9 mouse cellular contexts compared by ENCODE assay signal in genomic region chr1:184999780-185000599, GRCm38 (mm10). TPM values are rescaled to one million over a fixed set of nuclear protein-coding genes. Genes with fewer than 3 reads are reported as not detected.
A peak's percentile ranks its signal among the peaks of the same experiment; 100 is the strongest.
DNase-seq lines count a peak whose midpoint lies in the region; ATAC-seq and TF ChIP-seq lines count a peak whose summit lies in the region.
"Had no signal": no experiment of that assay in that cellular context is flagged by ENCODE, and none has a peak within 500 bp of the region (broad histone marks: within the 10 kb centered on the region; RNA-seq: fewer than 3 reads in every experiment).

No protein-coding gene starts in this region.

- H3K4me1 ChIP-seq in forebrain, embryonic 14.5 days (ENCODE audit: control insufficient read depth, insufficient read depth, low read length), result peaks cover 15% of the 10 kb centered on the region
- H3K4me1 ChIP-seq in hindbrain, embryonic 10.5 days (replicated peaks), result peaks cover 31% of the 10 kb centered on the region
- peaks cover 36% of the 10 kb centered on the region for H3K4me1 ChIP-seq in midbrain, embryonic 10.5 days
- H3K4me1 ChIP-seq in small intestine, adult 2 months (ENCODE audit: control insufficient read depth, insufficient read depth, insufficient read length, low read length), result peaks cover 3% of the 10 kb centered on the region; the same call in 1 of the 2 replicates

- no peaks in the 10 kb centered on the region for H3K9me3 ChIP-seq in forebrain, embryonic 14.5 days (replicated peaks; ENCODE audit: control insufficient read depth, low read length)
- H3K9me3 ChIP-seq in hindbrain, embryonic 10.5 days, result no peaks in the 10 kb centered on the region
- H3K9me3 ChIP-seq in midbrain, embryonic 10.5 days (replicated peaks), result no peaks in the 10 kb centered on the region

- peak overlapping the region; percentile 93 for H3K27ac ChIP-seq in forebrain, embryonic 14.5 days (ENCODE audit: low read depth, low read length)
- peak overlapping the region; percentile 94 for H3K27ac ChIP-seq in hindbrain, embryonic 10.5 days
- peak overlapping the region; percentile 91 for H3K27ac ChIP-seq in left cerebral cortex, adult 2 months
- peak overlapping the region; percentile 94 for H3K27ac ChIP-seq in midbrain, embryonic 10.5 days (replicated peaks)
- no peak overlapping the region; the same call in 1 of the 2 replicates for H3K27ac ChIP-seq in small intestine, adult 2 months (ENCODE audit: insufficient read depth, low read depth, low read length)

- peak; percentile 56 for DNase-seq in NIH3T3 (ENCODE audit: low read depth)
- peak; percentile 63 for DNase-seq in cerebellum, adult 11 months
- DNase-seq in forebrain, embryonic 14.5 days (ENCODE audit: low spot score), result peak; percentile 86
- DNase-seq in hindbrain, embryonic 10.5 days (ENCODE audit: low spot score), result peak; percentile 53
- DNase-seq in left cerebral cortex, adult 2 months (ENCODE audit: extremely low spot score in 1 of 2, low spot score in 2 of 2), result peak; percentile 70 to 73
- peak; percentile 66 for DNase-seq in midbrain, embryonic 10.5 days (ENCODE audit: low spot score)
- no peak for DNase-seq in thymus, postnatal 25 days

- H3K9ac ChIP-seq in forebrain, embryonic 14.5 days (ENCODE audit: low read length), result peak overlapping the region; percentile 97

- intact Hi-C loops in left cerebral cortex, adult 2 months (cut with DNase I), result loop anchor here (2.0 to 5.0 kb wide), 2 partner anchors 78 to 187 kb away; no protein-coding TSS in a partner anchor

- TF ChIP-seq CTCF in left cerebral cortex, adult 2 months (IDR thresholded peaks at IDR 0.05), result no peak
- no peak for TF ChIP-seq CTCF in small intestine, adult 2 months (IDR thresholded peaks at IDR 0.05; ENCODE audit: extremely low read depth, insufficient read length, insufficient replicate concordance, low read depth, low read length)

- TF ChIP-seq POLR2A in small intestine, adult 2 months (IDR thresholded peaks at IDR 0.05; ENCODE audit: low read depth, low read length), result no peak

- ATAC-seq in forebrain, embryonic 14.5 days, result peak; percentile 86

- peak overlapping the region; percentile 74 for H3K4me2 ChIP-seq in forebrain, embryonic 14.5 days (ENCODE audit: low read length)

- H3K27me3 ChIP-seq in forebrain, embryonic 14.5 days (replicated peaks; ENCODE audit: control insufficient read depth, insufficient read depth, low read length), result no peaks in the 10 kb centered on the region
- peaks cover 14% of the 10 kb centered on the region for H3K27me3 ChIP-seq in hindbrain, embryonic 10.5 days (ENCODE audit: insufficient read depth, poor library complexity, severe bottlenecking)
- peaks cover 14% of the 10 kb centered on the region for H3K27me3 ChIP-seq in midbrain, embryonic 10.5 days (ENCODE audit: low read depth, poor library complexity, severe bottlenecking)
- peaks cover 28% of the 10 kb centered on the region for H3K27me3 ChIP-seq in small intestine, adult 2 months (ENCODE audit: control insufficient read depth, insufficient read depth, low read length)

- H3K4me3 ChIP-seq in forebrain, embryonic 14.5 days (ENCODE audit: low read depth, low read length), result peak overlapping the region; percentile 91
- peak overlapping the region; percentile 89 for H3K4me3 ChIP-seq in hindbrain, embryonic 10.5 days
- H3K4me3 ChIP-seq in left cerebral cortex, adult 2 months, result peak overlapping the region; percentile 56
- peak overlapping the region; percentile 95 for H3K4me3 ChIP-seq in midbrain, embryonic 10.5 days
- peak overlapping the region; percentile 50 for H3K4me3 ChIP-seq in small intestine, adult 2 months (ENCODE audit: low read depth, low read length)

- WGBS in forebrain, embryonic 14.5 days, result 1% methylated on average over 31 of the region's 65 CpGs
- 9% methylated on average over 65 of the region's 65 CpGs for WGBS in hindbrain, embryonic 10.5 days
- WGBS in midbrain, embryonic 10.5 days, result 18% methylated on average over 65 of the region's 65 CpGs
- 15% methylated on average over 65 of the region's 65 CpGs for WGBS in small intestine, adult 2 months

- H3K36me3 ChIP-seq in forebrain, embryonic 14.5 days (ENCODE audit: control insufficient read depth, insufficient read depth, low read length), result no peaks in the 10 kb centered on the region
- no peaks in the 10 kb centered on the region for H3K36me3 ChIP-seq in hindbrain, embryonic 10.5 days
- H3K36me3 ChIP-seq in midbrain, embryonic 10.5 days, result no peaks in the 10 kb centered on the region
- H3K36me3 ChIP-seq in small intestine, adult 2 months (ENCODE audit: control insufficient read depth, insufficient read depth, low read length), result no peaks in the 10 kb centered on the region

RNA-seq across cellular contexts. Expression of gene Mark1, which starts 0.6 kb away (rescaled TPM):
- 12.1 and 12.9 TPM in 2 replicates for polyA plus RNA-seq in forebrain, embryonic 14.5 days (2014; fragmentation: Nextera tagmentation; extraction: Ambion mirVana)
- polyA plus RNA-seq in hindbrain, embryonic 10.5 days (2016; fragmentation: Nextera tagmentation; extraction: Ambion mirVana), result 2.8 and 3.8 TPM in 2 replicates
- total RNA-seq in left cerebral cortex, adult 2 months (2021), result 10 to 100 TPM; 92.5 to 94.6 TPM
- 3.0 and 3.7 TPM in 2 replicates for polyA plus RNA-seq in midbrain, embryonic 10.5 days (2016; fragmentation: Nextera tagmentation; extraction: Ambion mirVana)
- polyA plus RNA-seq in small intestine, adult 2 months (2012; rRNA removed), result 1.1 and 1.5 TPM in 2 replicates
- total RNA-seq: neutrophil, adult 5-6 weeks had no signal
